Mouse (Mus musculus) liver, postnatal 0 days (tissue): ENCODE measurements around the gene Cpsf4l.

ENCODE experiments used
- CTCF ChIP-seq: sonication (generic); IDR thresholded peaks from 2 replicates; pipeline ENCODE4 v1.5.1; 2016; ENCODE audit warnings: antibody characterized with exemption, low read depth
- EP300 ChIP-seq: IDR thresholded peaks from 2 replicates; pipeline ENCODE4 v1.6.1; 2016; ENCODE audit warnings: antibody characterized with exemption, low read depth, mild to moderate bottlenecking

DNA sequence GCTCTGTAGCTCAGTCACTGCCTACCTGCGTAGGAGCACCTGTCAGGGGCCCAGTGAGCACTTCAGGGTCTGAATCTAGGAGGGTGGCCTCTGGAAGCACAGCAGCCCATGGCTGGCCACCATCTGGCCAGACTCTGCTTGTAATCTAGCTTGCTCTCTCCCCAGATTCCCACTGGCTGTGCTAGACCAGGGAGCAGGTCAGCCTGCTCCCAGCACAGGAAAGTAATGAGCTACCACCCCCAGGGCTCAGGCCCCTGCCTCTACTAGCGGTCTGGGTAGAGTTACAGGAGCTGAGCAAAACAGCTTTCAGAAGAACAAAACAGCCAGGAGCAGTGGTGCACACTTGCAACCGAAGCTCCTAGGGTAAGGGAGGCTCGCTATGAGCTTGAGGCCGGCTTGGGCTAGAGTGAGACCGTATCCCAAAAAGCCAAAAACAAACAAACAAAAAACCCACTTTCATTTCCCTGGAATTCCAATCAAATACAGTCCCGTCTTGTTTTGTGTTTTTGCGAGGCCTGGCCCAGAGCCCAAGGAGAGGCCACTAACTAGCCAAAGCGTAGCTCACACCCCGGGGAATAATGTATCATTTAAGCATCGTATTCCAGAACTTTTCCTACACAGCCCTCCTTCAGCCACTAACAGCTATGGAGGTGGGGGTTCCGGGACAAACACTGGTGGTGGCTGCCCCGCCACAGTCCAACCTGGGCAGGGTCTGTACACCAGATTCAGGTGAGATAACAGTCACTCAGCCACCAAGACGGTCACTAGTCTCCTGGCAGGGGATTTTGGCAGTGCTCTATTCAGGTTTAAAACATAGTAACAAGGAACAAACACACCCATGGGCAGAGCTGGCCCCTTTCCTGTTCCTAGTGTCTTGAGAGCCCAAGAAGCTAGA is 17.4 kb upstream of the Cpsf4l start:
- TF ChIP-seq CTCF (no peak), EP300 (no peak)
